7 mouse cellular contexts compared by ENCODE assay signal in the genomic region with DNA sequence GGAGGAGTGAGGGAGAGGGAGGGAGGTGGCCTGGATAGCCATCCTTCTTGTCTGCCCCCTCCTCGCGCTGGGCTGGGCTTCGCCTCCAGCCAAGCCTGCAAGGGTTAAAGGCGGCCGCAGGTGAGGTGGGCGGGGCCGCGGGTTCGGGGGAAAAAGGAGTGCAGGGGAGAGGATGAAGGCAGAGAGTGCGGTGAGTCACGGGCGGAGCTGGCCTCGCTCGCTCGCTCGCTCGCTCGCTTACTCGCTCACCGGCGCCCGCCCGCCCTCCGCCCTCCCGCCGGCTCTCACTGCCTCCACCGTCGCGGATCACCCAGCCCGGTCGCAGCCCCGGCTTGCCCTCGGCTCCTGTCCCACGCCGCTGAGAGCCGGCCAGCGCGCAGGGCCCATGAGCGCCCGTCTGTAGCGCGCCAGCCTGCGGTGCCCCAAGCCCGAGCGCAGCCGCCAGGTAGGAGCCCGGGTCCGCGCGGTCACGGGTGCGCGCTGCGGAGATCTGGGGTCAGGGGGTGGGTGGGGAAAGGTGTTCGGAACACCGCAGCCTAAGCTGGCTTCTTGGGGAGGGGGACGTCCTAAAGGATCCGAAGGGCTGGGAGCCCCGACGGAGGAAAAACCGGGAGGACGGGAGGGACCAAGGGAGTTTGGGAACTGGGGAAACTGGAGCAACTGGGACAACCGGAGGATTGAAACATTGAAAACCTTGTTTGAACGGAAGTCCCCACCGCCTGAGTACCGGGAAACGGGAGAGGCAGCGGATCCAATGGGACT. TPM values are rescaled to one million over a fixed set of nuclear protein-coding genes. Genes with fewer than 3 reads are reported as not detected.
DNase-seq lines count a peak whose midpoint lies in the region; ATAC-seq lines count a peak whose summit lies in the region.

No protein-coding gene starts in this region.

- peaks cover 82% of the 10 kb centered on the region for H3K27me3 ChIP-seq in forebrain, embryonic 14.5 days (replicated peaks; ENCODE audit: control insufficient read depth, insufficient read depth, low read length)
- H3K27me3 ChIP-seq in liver, embryonic 11.5 days (replicated peaks; ENCODE audit: control insufficient read depth, insufficient read depth, low read length), result peaks cover 96% of the 10 kb centered on the region
- H3K27me3 ChIP-seq in stomach, embryonic 16.5 days (ENCODE audit: control insufficient read depth, insufficient read depth, low read length), result peaks cover 58% of the 10 kb centered on the region

- intact Hi-C loops in gastrocnemius, postnatal 14 days (cut with DNase I; ENCODE audit: low total_unique reads), result no loop called here

- peak overlapping the region; percentile 16 for H3K4me3 ChIP-seq in forebrain, embryonic 14.5 days (ENCODE audit: low read depth, low read length)
- peak overlapping the region; percentile 31 for H3K4me3 ChIP-seq in liver, embryonic 11.5 days (ENCODE audit: low read depth, low read length)
- peak overlapping the region; percentile 46 for H3K4me3 ChIP-seq in stomach, embryonic 16.5 days (replicated peaks; ENCODE audit: low read length)

- no peaks in the 10 kb centered on the region for H3K36me3 ChIP-seq in forebrain, embryonic 14.5 days (ENCODE audit: control insufficient read depth, insufficient read depth, low read length)
- no peaks in the 10 kb centered on the region for H3K36me3 ChIP-seq in liver, embryonic 11.5 days (ENCODE audit: control insufficient read depth, insufficient read depth, low read length)
- no peaks in the 10 kb centered on the region for H3K36me3 ChIP-seq in stomach, embryonic 16.5 days (ENCODE audit: control insufficient read depth, insufficient read depth, low read length)

- ATAC-seq in forebrain, embryonic 14.5 days, result no peak
- ATAC-seq in liver, embryonic 11.5 days (replicated peaks; ENCODE audit: low FRiP score), result no peak
- peak; percentile 23; the same call in 1 of the 2 replicates for ATAC-seq in stomach, embryonic 16.5 days (ENCODE audit: insufficient read depth, low FRiP score)

- H3K9me3 ChIP-seq in forebrain, embryonic 14.5 days (replicated peaks; ENCODE audit: control insufficient read depth, low read length), result no peaks in the 10 kb centered on the region
- no peaks in the 10 kb centered on the region for H3K9me3 ChIP-seq in liver, embryonic 11.5 days (ENCODE audit: control insufficient read depth, low read length)
- no peaks in the 10 kb centered on the region for H3K9me3 ChIP-seq in stomach, embryonic 16.5 days (replicated peaks; ENCODE audit: control insufficient read depth, low read length)

- H3K4me2 ChIP-seq in forebrain, embryonic 14.5 days (ENCODE audit: low read length), result peak overlapping the region; percentile 40
- H3K4me2 ChIP-seq in liver, embryonic 11.5 days, result peak overlapping the region; percentile 61
- H3K4me2 ChIP-seq in stomach, embryonic 16.5 days (ENCODE audit: low read depth, low read length), result peak overlapping the region; percentile 57

- H3K4me1 ChIP-seq in forebrain, embryonic 14.5 days (ENCODE audit: control insufficient read depth, insufficient read depth, low read length), result peaks cover 3% of the 10 kb centered on the region
- H3K4me1 ChIP-seq in liver, embryonic 11.5 days (replicated peaks; ENCODE audit: control insufficient read depth, insufficient read depth, low read length), result peaks cover 10% of the 10 kb centered on the region
- H3K4me1 ChIP-seq in stomach, embryonic 16.5 days (ENCODE audit: control insufficient read depth, insufficient read depth, low read length), result peaks cover 15% of the 10 kb centered on the region

- DNase-seq in B cell, adult 2 months, result peak; percentile 36 to 51
- peak; percentile 73 for DNase-seq in CD4-positive helper T cell, adult 2 months (ENCODE audit: low read depth, low spot score)
- no peak for DNase-seq in forebrain, embryonic 14.5 days (ENCODE audit: low spot score)
- DNase-seq in liver, embryonic 11.5 days (ENCODE audit: low spot score), result no peak
- no peak for DNase-seq in gastrocnemius, postnatal 14 days
- DNase-seq in retina, postnatal 1 day, result no peak

- H3K9ac ChIP-seq in forebrain, embryonic 14.5 days (ENCODE audit: low read length), result no peak overlapping the region; the same call in 1 of the 2 replicates
- H3K9ac ChIP-seq in liver, embryonic 11.5 days (ENCODE audit: low read depth, low read length), result no peak overlapping the region
- peak overlapping the region; percentile 69 for H3K9ac ChIP-seq in stomach, embryonic 16.5 days (ENCODE audit: low read length)

- WGBS in forebrain, embryonic 14.5 days, result under 1% methylated on average over 60 of the region's 68 CpGs
- WGBS in liver, embryonic 11.5 days, result 2% methylated on average over 60 of the region's 68 CpGs
- WGBS in stomach, embryonic 16.5 days, result 2% methylated on average over 64 of the region's 68 CpGs

- no peak overlapping the region for H3K27ac ChIP-seq in forebrain, embryonic 14.5 days (ENCODE audit: low read depth, low read length)
- H3K27ac ChIP-seq in liver, embryonic 11.5 days (ENCODE audit: low read depth, low read length), result no peak overlapping the region
- peak overlapping the region; percentile 70 for H3K27ac ChIP-seq in stomach, embryonic 16.5 days (ENCODE audit: low read length)

RNA-seq across cellular contexts. Expression of gene Sp6, which starts 5.6 kb away (rescaled TPM):
- 0.17 TPM in 1 of 2 replicates, not detected in the other for polyA plus RNA-seq in forebrain, embryonic 14.5 days (2014; fragmentation: Nextera tagmentation; extraction: Ambion mirVana)
- polyA plus RNA-seq in liver, embryonic 11.5 days (2014; fragmentation: Nextera tagmentation; extraction: Ambion mirVana), result 0.17 TPM in 1 of 2 replicates, not detected in the other
- polyA plus RNA-seq in stomach, embryonic 16.5 days (2015; fragmentation: Nextera tagmentation; extraction: Ambion mirVana), result 6.1 and 9.7 TPM in 2 replicates
- under 1 TPM; 0.10 to 0.11 TPM for total RNA-seq in gastrocnemius, postnatal 14 days (2021)

RNA-seq across cellular contexts. Expression of gene Scrn2, which starts 11.0 kb away (rescaled TPM):
- polyA plus RNA-seq in forebrain, embryonic 14.5 days (2014; fragmentation: Nextera tagmentation; extraction: Ambion mirVana), result 15.0 and 15.4 TPM in 2 replicates
- 16.4 and 17.6 TPM in 2 replicates for polyA plus RNA-seq in liver, embryonic 11.5 days (2014; fragmentation: Nextera tagmentation; extraction: Ambion mirVana)
- 20.3 and 20.7 TPM in 2 replicates for polyA plus RNA-seq in stomach, embryonic 16.5 days (2015; fragmentation: Nextera tagmentation; extraction: Ambion mirVana)
- 10 to 100 TPM in 1 of 2 experiments, 1 to 10 TPM in 1; 8.9 to 10.4 TPM for total RNA-seq in gastrocnemius, postnatal 14 days (2021)

RNA-seq across cellular contexts. Expression of gene Lrrc46, which starts 22.4 kb away (rescaled TPM):
- 4.3 and 4.5 TPM in 2 replicates for polyA plus RNA-seq in forebrain, embryonic 14.5 days (2014; fragmentation: Nextera tagmentation; extraction: Ambion mirVana)
- 0.49 and 0.58 TPM in 2 replicates for polyA plus RNA-seq in liver, embryonic 11.5 days (2014; fragmentation: Nextera tagmentation; extraction: Ambion mirVana)
- polyA plus RNA-seq in stomach, embryonic 16.5 days (2015; fragmentation: Nextera tagmentation; extraction: Ambion mirVana), result 0.34 and 0.62 TPM in 2 replicates
- total RNA-seq in gastrocnemius, postnatal 14 days (2021), result not detected

RNA-seq across cellular contexts. Expression of gene Mrpl10, which starts 22.6 kb away (rescaled TPM):
- 56.2 and 57.6 TPM in 2 replicates for polyA plus RNA-seq in forebrain, embryonic 14.5 days (2014; fragmentation: Nextera tagmentation; extraction: Ambion mirVana)
- 86.1 and 89.7 TPM in 2 replicates for polyA plus RNA-seq in liver, embryonic 11.5 days (2014; fragmentation: Nextera tagmentation; extraction: Ambion mirVana)
- polyA plus RNA-seq in stomach, embryonic 16.5 days (2015; fragmentation: Nextera tagmentation; extraction: Ambion mirVana), result 76.7 and 78.9 TPM in 2 replicates
- total RNA-seq in gastrocnemius, postnatal 14 days (2021), result 10 to 100 TPM; 39.8 to 44.0 TPM

RNA-seq across cellular contexts. Expression of gene Osbpl7, which starts 31.7 kb away (rescaled TPM):
- polyA plus RNA-seq in forebrain, embryonic 14.5 days (2014; fragmentation: Nextera tagmentation; extraction: Ambion mirVana), result 6.1 and 6.7 TPM in 2 replicates
- 4.9 and 6.1 TPM in 2 replicates for polyA plus RNA-seq in liver, embryonic 11.5 days (2014; fragmentation: Nextera tagmentation; extraction: Ambion mirVana)
- 10.5 and 11.8 TPM in 2 replicates for polyA plus RNA-seq in stomach, embryonic 16.5 days (2015; fragmentation: Nextera tagmentation; extraction: Ambion mirVana)
- 1 to 10 TPM; 2.7 to 3.3 TPM for total RNA-seq in gastrocnemius, postnatal 14 days (2021)

Comparison
In these comparisons a context has a peak if more than half of its experiments do, and no peak if none do; other contexts are left out.
1. DNase-seq: peak in B cell, adult 2 months (2 of 2) and CD4-positive helper T cell, adult 2 months (single experiment); none in forebrain, embryonic 14.5 days (single experiment), liver, embryonic 11.5 days (single experiment), gastrocnemius, postnatal 14 days (single experiment) and retina, postnatal 1 day (single experiment).
2. Peak in every context shown above with its lines, with median percentiles within 50 percentile points of each other: H3K4me2 ChIP-seq and H3K4me3 ChIP-seq.